Mouse (Mus musculus): Measurements from ENCODE around the gene Cnr2.

DNA sequence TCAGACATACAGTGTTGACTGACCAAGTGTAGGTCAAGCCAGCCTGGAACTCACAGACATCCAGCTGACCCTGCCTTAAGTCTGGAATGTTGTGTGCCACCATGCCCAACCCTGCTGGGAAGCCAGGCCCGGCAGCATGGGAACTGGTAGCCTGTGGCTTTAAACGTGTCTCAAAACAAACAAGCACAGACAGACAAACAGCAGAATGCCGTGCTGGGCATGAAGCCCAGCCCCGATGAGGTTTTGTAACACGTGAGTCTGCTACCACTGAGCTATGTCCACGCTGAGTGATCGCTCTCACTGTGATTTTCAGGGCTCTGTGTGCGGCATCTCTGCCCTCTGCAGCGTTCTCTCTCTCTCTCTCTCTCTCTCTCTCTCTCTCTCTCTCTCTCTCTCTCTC is 60.7 kb downstream of the Cnr2 start:
- TF ChIP-seq POLR2A (IDR thresholded peaks at IDR 0.05; ENCODE audit: insufficient read depth, low read depth, low read length) (no peak), CTCF (IDR thresholded peaks at IDR 0.05; ENCODE audit: insufficient read depth, low read depth, low read length) (no peak)

Data from olfactory bulb, adult 2 months (tissue).